Mouse (Mus musculus) MEL (cell line): ENCODE measurements around the gene Pdik1l.

Source experiments
- CTCF ChIP-seq, 3 experiments: IDR thresholded peaks in 2 of 3; conservative IDR thresholded peaks in 1 of 3; 2 replicates each; pipeline ENCODE4 v1.5.1; 2011 to 2012; ENCODE audit warnings: low read length in 3 of 3, low read depth in 2 of 3, mild to moderate bottlenecking in 2 of 3, improper control_type of control experiment in 1 of 3, inconsistent platforms in 1 of 3, mixed read lengths in 1 of 3, moderate library complexity in 1 of 3; ENCODE audit not compliant: control insufficient read depth in 1 of 3, insufficient read depth in 1 of 3, poor library complexity in 1 of 3, severe bottlenecking in 1 of 3
- EP300 ChIP-seq, 2 experiments: IDR thresholded peaks; 2 replicates each; pipeline ENCODE4 v1.6.1; 2011; ENCODE audit warnings: improper control_type of control experiment in 2 of 2, low read length in 2 of 2, low read depth in 1 of 2, mild to moderate bottlenecking in 1 of 2
- MAFK ChIP-seq: IDR thresholded peaks from 2 replicates; pipeline ENCODE4 v1.6.1; 2011; ENCODE audit warnings: low read depth, mild to moderate bottlenecking, low read length, improper control_type of control experiment, borderline replicate concordance
- MYB ChIP-seq: IDR thresholded peaks from 2 replicates; pipeline ENCODE4 v1.6.1; 2011; ENCODE audit warnings: mild to moderate bottlenecking, low read depth, low read length, improper control_type of control experiment
- POLR2A ChIP-seq, 2 experiments: IDR thresholded peaks; 2 replicates each; pipeline ENCODE4 v1.6.1; 2011 to 2012; ENCODE audit warnings: low read length in 2 of 2, mild to moderate bottlenecking in 2 of 2, control low read depth in 1 of 2, improper control_type of control experiment in 1 of 2, low read depth in 1 of 2, moderate library complexity in 1 of 2; ENCODE audit not compliant: control insufficient read depth in 1 of 2, insufficient read depth in 1 of 2, poor library complexity in 1 of 2
- ZMIZ1 ChIP-seq: IDR thresholded peaks from 2 replicates; pipeline ENCODE4 v1.6.1; 2012; ENCODE audit warnings: low read depth, mild to moderate bottlenecking, inconsistent platforms, low read length, improper control_type of control experiment, moderate library complexity

GRCm38 (mm10) chr4:134328151-134328550 lies 40.5 kb upstream of the Pdik1l start:
- TF ChIP-seq MAFK (no peak), CTCF (IDR thresholded peaks at IDR 0.05 in 2 of 3, conservative IDR thresholded peaks at IDR 0.05 in 1 of 3; ENCODE audit: control insufficient read depth in 1 of 3, insufficient read depth in 1 of 3, low read depth in 2 of 3, low read length in 3 of 3, poor library complexity in 1 of 3, severe bottlenecking in 1 of 3) (no peak), POLR2A (IDR thresholded peaks at IDR 0.05; ENCODE audit: control insufficient read depth in 1 of 2, insufficient read depth in 1 of 2, low read depth in 1 of 2, low read length in 2 of 2, poor library complexity in 1 of 2) (no peak), EP300 (IDR thresholded peaks at IDR 0.05; ENCODE audit: low read depth in 1 of 2, low read length in 2 of 2) (no peak), ZMIZ1 (no peak), MYB (no peak)
